Mouse (Mus musculus) midbrain, embryonic 11.5 days (tissue): ENCODE measurements around the gene Tspoap1. TPM values are rescaled to one million over a fixed set of nuclear protein-coding genes. Genes with fewer than 3 reads are reported as not detected.

Experiments
- ATAC-seq: fragments of 200-750 bp; cut with Nextera tagmentation; 2 replicates; pipeline ENCODE4 v1.8.0; 2017; ENCODE audit warnings: moderate TSS enrichment, moderate library complexity; ENCODE audit not compliant: low FRiP score
- DNase-seq: peaks from one replicate; pipeline ENCODE4 v3.0.0; 2015; ENCODE audit warnings: low spot score; ENCODE audit errors: missing footprints
- H3K27ac ChIP-seq: fragments of 300-500 bp; sonication (generic); 2 replicates; pipeline ENCODE4 v1.5.1; 2014; ENCODE audit warnings: low read depth, low read length
- H3K27me3 ChIP-seq: fragments of 300-500 bp; sonication (generic); 2 replicates; pipeline ENCODE4 v1.6.1; 2014; ENCODE audit warnings: mild to moderate bottlenecking, low read length, moderate library complexity, mixed read lengths; ENCODE audit not compliant: control insufficient read depth, insufficient read depth
- H3K36me3 ChIP-seq: fragments of 300-500 bp; sonication (generic); 2 replicates; pipeline ENCODE4 v1.6.1; 2014; ENCODE audit warnings: mild to moderate bottlenecking, low read length, moderate library complexity, mixed read lengths; ENCODE audit not compliant: control insufficient read depth, insufficient read depth
- H3K4me1 ChIP-seq: fragments of 300-500 bp; sonication (generic); 2 replicates; pipeline ENCODE4 v1.6.1; 2014; ENCODE audit warnings: low read length; ENCODE audit not compliant: control insufficient read depth, insufficient read depth
- H3K4me2 ChIP-seq: fragments of 300-500 bp; sonication (generic); 2 replicates; pipeline ENCODE4 v1.6.1; 2014; ENCODE audit warnings: mild to moderate bottlenecking, moderate library complexity
- H3K4me3 ChIP-seq: fragments of 300-500 bp; sonication (generic); 2 replicates; pipeline ENCODE4 v1.5.1; 2014; ENCODE audit warnings: low read depth, low read length
- H3K9ac ChIP-seq: fragments of 300-500 bp; sonication (generic); 2 replicates; pipeline ENCODE4 v1.6.1; 2014; ENCODE audit warnings: low read length
- H3K9me3 ChIP-seq: fragments of 300-500 bp; sonication (generic); 2 replicates; pipeline ENCODE4 v1.6.1; 2016; ENCODE audit warnings: low read length; ENCODE audit not compliant: control insufficient read depth
- WGBS: fragments of 180-500 bp; shearing (Covaris S2); extraction: QIAGEN DNeasy Blood & Tissue Kit; methylation state at CpG from one replicate; pipeline ENCODE4 v1.1.7; 2014; 5-methylcytosine and 5-hydroxymethylcytosine counted together
- polyA plus RNA-seq: library from polyadenylated mRNA; unstranded; fragments of >200 nt; fragmentation: Nextera tagmentation; extraction: Ambion mirVana; gene quantifications from 2 replicates; pipeline ENCODE4 v1.2.1, GENCODE M21; 2014

The Tspoap1 gene
- polyA plus RNA-seq, 1 experiment from 2014 or later: 7.0 TPM

DNA sequence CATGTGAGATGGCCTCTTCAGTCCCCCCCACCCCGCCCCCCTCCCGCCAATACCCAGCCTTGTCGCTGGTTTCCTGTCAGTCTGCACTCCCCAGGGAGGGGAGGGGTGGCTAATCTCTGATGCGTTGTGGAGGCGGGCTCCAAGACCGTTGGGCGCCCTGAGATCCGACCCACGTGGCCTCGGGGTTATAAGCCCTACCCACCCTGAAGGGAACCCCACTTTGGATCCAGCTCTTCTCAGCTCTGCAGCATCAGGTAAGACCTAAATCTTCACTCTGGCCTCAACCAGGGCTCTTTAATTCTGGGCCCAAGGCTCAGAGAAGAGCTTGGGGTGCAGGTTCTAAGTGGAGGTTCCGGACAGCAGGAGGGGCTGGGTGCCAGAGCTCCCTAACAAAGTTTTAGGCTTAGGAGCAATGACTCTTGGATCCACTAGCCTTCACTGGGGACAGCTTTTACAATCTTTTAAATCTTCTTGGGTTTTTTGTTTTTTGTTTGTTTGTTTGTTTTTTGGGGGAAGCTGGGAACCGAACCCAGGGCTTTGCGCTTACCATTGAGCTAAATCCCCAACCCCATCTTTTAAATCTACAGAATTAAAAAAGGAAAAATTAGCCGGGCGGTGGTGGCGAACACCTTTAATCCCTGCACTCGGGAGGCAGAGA, 4.9 kb upstream of the Tspoap1 start:
- H3K27me3 ChIP-seq: peaks cover 2% of the 10 kb centered on the region; the same call in 1 of the 2 replicates
- DNase-seq (peak; percentile 70), ATAC-seq (no peak)
- peaks cover 7% of the 10 kb centered on the region for H3K4me1 ChIP-seq
- no peaks in the 10 kb centered on the region for H3K36me3 ChIP-seq
- H3K9me3 ChIP-seq: no peaks in the 10 kb centered on the region
- WGBS: 87% methylated on average over 17 of the region's 17 CpGs
- H3K27ac ChIP-seq: no peak overlapping the region
- no peak overlapping the region for H3K9ac ChIP-seq
- no peak overlapping the region for H3K4me2 ChIP-seq
- H3K4me3 ChIP-seq: no peak overlapping the region

- DNase-seq (peak; percentile 65), ATAC-seq (no peak)
- WGBS: 84% methylated on average over 15 of the region's 15 CpGs
- Histone ChIP-seq H3K36me3 (no peaks in the 10 kb centered on the region), H3K27ac (no peak overlapping the region), H3K9ac (no peak overlapping the region), H3K4me1 (peaks cover 7% of the 10 kb centered on the region), H3K9me3 (no peaks in the 10 kb centered on the region), H3K4me2 (no peak overlapping the region), H3K27me3 (peaks cover 10% of the 10 kb centered on the region; the same call in 1 of the 2 replicates), H3K4me3 (peak overlapping the region; percentile 1; the same call in 1 of the 2 replicates)
Observed at GRCm38 (mm10) chr11:87756251-87756820, 4.0 kb upstream of the Tspoap1 start.

- 86% methylated on average over 25 of the region's 25 CpGs for WGBS
Observed at GRCm38 (mm10) chr11:87757001-87757954, 3.1 kb upstream of the Tspoap1 start.

DNA sequence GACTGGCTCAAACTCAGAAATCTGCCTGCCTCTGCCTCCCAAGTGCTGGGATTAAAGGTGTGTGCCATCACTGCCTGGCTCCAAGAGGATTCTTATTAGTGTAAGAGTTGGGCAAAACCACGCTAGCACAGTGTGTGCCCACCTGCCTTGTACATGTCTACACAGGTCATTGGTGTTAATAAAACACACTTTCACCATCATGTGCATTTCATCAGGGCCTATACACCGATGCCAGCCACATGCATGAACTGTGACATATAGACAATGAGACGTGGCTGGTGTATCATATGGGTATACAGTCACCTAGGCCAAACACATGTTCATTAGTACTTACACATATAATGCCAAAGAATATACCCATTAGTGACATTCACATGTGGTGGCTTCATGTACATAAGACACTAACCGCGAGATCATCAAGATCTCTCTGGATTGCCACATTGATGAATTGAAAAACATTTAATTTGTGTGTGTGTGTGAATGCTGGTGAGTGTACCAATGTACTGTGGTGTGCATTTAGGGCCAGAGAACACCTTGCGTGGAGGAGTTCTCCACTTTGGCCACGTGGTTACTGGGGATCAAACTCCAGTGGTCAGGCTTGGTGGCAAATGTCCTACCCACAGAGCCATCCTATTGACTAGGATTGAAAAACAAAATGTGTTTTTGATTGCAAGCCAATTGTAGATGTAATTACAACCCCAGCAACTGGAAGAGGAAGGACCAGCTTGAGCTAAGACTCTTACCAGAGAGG, 2.0 kb upstream of the Tspoap1 start:
- ATAC-seq: no peak
- H3K4me2 ChIP-seq: no peak overlapping the region
- 81% methylated on average over 7 of the region's 7 CpGs for WGBS
- H3K36me3 ChIP-seq: no peaks in the 10 kb centered on the region
- DNase-seq: peak; percentile 31
- no peak overlapping the region for H3K4me3 ChIP-seq
- H3K27me3 ChIP-seq: peaks cover 30% of the 10 kb centered on the region
- no peaks in the 10 kb centered on the region for H3K9me3 ChIP-seq
- H3K4me1 ChIP-seq: peaks cover 11% of the 10 kb centered on the region
- no peak overlapping the region for H3K9ac ChIP-seq
- H3K27ac ChIP-seq: no peak overlapping the region

More at GRCm38 (mm10) chr11:87757001-87757954, 3.1 kb upstream of the Tspoap1 start:
- Histone ChIP-seq H3K4me3 (no peak overlapping the region; the same call in 1 of the 2 replicates), H3K9ac (no peak overlapping the region), H3K36me3 (no peaks in the 10 kb centered on the region), H3K9me3 (no peaks in the 10 kb centered on the region), H3K4me1 (peaks cover 7% of the 10 kb centered on the region), H3K27ac (no peak overlapping the region), H3K4me2 (no peak overlapping the region), H3K27me3 (peaks cover 20% of the 10 kb centered on the region)
- ATAC-seq (no peak), DNase-seq (peak; percentile 81)

DNA sequence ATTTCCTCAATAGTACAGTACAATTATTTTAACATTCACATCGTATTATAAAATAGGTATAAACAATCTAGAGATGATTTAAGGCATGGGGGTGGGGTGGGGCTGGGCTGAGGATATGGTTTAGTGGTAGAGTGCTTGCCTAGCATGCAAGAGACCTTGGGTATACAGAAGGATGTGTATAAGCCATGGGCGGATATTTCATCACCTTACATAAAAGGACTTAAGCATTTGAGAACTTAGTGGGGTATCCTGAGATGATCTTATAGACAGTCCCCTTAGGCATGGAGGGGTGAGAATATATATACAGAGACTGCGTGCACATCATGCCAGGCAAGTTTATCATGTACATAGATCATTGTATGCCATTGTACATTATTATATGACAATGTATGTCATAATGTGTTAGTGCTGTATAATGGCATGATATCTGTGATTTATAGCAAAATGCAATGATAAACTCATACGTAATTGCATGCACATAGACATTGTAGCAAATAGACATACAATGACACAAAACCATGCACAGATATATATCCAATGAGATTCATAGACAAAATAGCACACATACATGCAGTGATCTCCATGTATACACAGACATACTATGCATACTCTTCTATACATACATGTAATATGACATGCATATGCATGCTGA, 1.3 kb upstream of the Tspoap1 start:
- Histone ChIP-seq H3K36me3 (no peaks in the 10 kb centered on the region), H3K4me1 (peaks cover 19% of the 10 kb centered on the region), H3K27me3 (peaks cover 36% of the 10 kb centered on the region), H3K9ac (no peak overlapping the region), H3K4me2 (no peak overlapping the region), H3K27ac (no peak overlapping the region), H3K9me3 (no peaks in the 10 kb centered on the region), H3K4me3 (no peak overlapping the region)
- ATAC-seq: no peak
- WGBS: 78% methylated on average over 4 of the region's 4 CpGs
- DNase-seq: peak; percentile 33

DNA sequence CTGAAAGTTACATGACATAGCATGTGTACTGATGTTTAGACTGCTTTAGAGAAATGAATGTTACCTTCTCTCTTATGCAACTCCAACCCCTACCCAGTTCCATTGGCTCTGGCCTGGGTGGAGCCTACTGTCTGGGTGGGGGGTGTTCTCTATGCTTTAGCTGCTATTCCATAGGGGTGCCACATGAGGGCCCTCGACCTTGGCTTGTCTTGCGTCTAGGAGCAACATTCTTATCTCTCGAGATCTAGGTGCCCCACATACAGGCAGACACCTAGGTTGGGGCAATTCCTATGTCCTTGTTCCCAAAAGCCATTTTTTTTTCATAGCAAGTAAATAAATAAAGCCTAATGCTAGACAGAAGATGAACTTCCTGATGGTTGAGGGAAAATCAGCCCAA, 734 bp upstream of the Tspoap1 start:
- H3K27me3 ChIP-seq: peaks cover 37% of the 10 kb centered on the region
- DNase-seq (no peak), ATAC-seq (no peak)
- peak overlapping the region; percentile 50 for H3K4me2 ChIP-seq
- H3K36me3 ChIP-seq: no peaks in the 10 kb centered on the region
- no peak overlapping the region for H3K9ac ChIP-seq
- H3K9me3 ChIP-seq: no peaks in the 10 kb centered on the region
- H3K27ac ChIP-seq: no peak overlapping the region
- H3K4me1 ChIP-seq: peaks cover 22% of the 10 kb centered on the region
- 2% methylated on average over 3 of the region's 3 CpGs for WGBS
- no peak overlapping the region for H3K4me3 ChIP-seq

DNA sequence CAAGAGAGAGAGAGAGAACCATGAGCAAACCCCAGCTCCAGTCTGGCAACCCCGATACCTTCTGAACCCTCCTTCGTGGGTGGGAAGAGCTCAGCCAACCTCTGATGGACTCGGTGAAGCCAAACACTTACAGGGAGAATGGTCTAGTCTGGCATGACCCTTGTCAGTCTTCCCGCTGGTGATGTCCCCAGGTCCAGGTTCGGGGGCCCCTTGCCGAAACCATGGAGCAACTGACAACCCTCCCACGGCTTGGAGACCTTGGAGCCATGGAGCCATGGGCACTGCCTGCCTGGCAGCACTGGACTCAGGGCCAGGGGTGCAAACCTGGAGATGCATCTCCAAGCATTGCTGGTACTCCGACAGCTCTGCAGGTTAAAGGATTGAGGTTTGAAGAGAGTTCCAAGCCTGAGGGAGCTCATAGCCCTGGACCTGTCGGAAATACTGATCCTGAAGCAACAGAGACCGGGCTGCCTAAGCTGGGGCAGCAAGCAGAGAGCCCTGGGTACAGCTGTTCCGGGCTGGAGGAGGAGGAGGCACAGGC, 910 bp downstream of the Tspoap1 start:
- peak; percentile 86 for DNase-seq
- Histone ChIP-seq H3K4me2 (peak overlapping the region; percentile 50), H3K9me3 (no peaks in the 10 kb centered on the region), H3K4me1 (peaks cover 29% of the 10 kb centered on the region), H3K27me3 (peaks cover 48% of the 10 kb centered on the region), H3K4me3 (peak overlapping the region; percentile 32; the same call in 1 of the 2 replicates), H3K27ac (no peak overlapping the region), H3K36me3 (no peaks in the 10 kb centered on the region), H3K9ac (no peak overlapping the region)
- 65% methylated on average over 11 of the region's 11 CpGs for WGBS
- ATAC-seq: no peak
